Mouse (Mus musculus) embryonic facial prominence, embryonic 11.5 days (tissue): ENCODE measurements at regions not wholly inside any gene's neighbourhood (a gene's known extent, or its start where the extent isn't known, plus 50 kb on each side); places are given as distances from the start of the nearest gene placed in this dataset.
A peak's percentile ranks its signal among the peaks of the same experiment; 100 is the strongest.

ENCODE experiments used
- ATAC-seq: fragments of 200-750 bp; cut with Nextera tagmentation; replicated peaks from 2 replicates; pipeline ENCODE4 v1.8.0; 2017; ENCODE audit warnings: low read depth; ENCODE audit not compliant: insufficient number of reproducible peaks, low FRiP score, low TSS enrichment
- DNase-seq: peaks from one replicate; pipeline ENCODE4 v3.0.0-alpha.2; 2015; ENCODE audit warnings: low spot score
- H3K27ac ChIP-seq: fragments of 300-500 bp; sonication (generic); replicated peaks from 2 replicates; pipeline ENCODE4 v1.5.1; 2014; ENCODE audit warnings: mild to moderate bottlenecking, low read depth, low read length, control low read depth
- H3K27me3 ChIP-seq: fragments of 300-500 bp; sonication (generic); 2 replicates; pipeline ENCODE4 v1.6.1; 2014; ENCODE audit warnings: mild to moderate bottlenecking, low read length, moderate library complexity, mixed read lengths; ENCODE audit not compliant: control insufficient read depth, insufficient read depth
- H3K36me3 ChIP-seq: fragments of 300-500 bp; sonication (generic); replicated peaks from 2 replicates; pipeline ENCODE4 v1.6.1; 2014; ENCODE audit warnings: low read depth, mild to moderate bottlenecking, low read length, moderate library complexity, mixed read lengths; ENCODE audit not compliant: control insufficient read depth, insufficient read depth
- H3K4me1 ChIP-seq: fragments of 300-500 bp; sonication (generic); 2 replicates; pipeline ENCODE4 v1.6.1; 2014; ENCODE audit warnings: low read length, mixed read lengths; ENCODE audit not compliant: control insufficient read depth, insufficient read depth
- H3K4me2 ChIP-seq: fragments of 300-500 bp; sonication (generic); 2 replicates; pipeline ENCODE4 v1.6.1; 2014; ENCODE audit warnings: low read depth, mild to moderate bottlenecking, control low read depth, low read length, moderate library complexity
- H3K4me3 ChIP-seq: fragments of 300-500 bp; sonication (generic); 2 replicates; pipeline ENCODE4 v1.5.1; 2014; ENCODE audit warnings: low read depth, low read length, control low read depth
- H3K9ac ChIP-seq: fragments of 300-500 bp; sonication (generic); replicated peaks from 2 replicates; pipeline ENCODE4 v1.6.1; 2014; ENCODE audit warnings: mild to moderate bottlenecking, control low read depth, low read length
- H3K9me3 ChIP-seq: fragments of 300-500 bp; sonication (generic); replicated peaks from 2 replicates; pipeline ENCODE4 v1.6.1; 2016; ENCODE audit warnings: mild to moderate bottlenecking, low read length, inconsistent platforms, mixed read lengths; ENCODE audit not compliant: control insufficient read depth
- WGBS: fragments of 180-500 bp; shearing (Covaris S2); extraction: QIAGEN DNeasy Blood & Tissue Kit; methylation state at CpG from one replicate; pipeline ENCODE4 v1.1.7; 2014; 5-methylcytosine and 5-hydroxymethylcytosine counted together

DNA sequence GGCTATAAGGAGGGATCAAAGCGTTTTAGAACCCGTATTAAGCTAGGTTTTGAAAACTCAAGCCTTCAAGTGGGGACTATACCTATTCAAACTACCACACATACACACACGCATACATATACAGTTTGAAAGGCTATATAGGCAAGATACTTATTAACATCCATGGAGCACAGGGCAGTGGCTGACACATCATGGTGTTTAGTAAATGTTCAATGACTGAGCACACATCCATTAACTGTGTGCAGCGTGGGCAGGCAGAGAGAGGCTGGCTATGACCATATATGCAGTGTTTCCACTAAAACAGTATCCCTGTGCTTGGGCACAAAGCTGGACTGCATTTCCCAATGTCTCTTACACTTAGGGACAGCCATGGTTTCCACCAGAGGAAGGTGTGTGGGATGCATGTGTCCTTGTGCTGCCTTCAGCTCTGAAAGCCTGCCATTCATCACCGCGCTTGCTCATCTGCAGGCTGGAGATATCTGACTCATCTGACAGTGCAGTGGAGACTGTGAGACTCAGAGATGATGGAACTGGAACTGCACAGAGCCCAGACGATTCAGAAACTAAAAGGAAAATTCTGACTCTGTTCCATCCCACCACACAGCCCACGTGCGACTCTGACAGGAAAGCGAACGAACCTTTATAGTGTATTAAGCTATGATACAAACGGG, 124.6 kb upstream of the L3mbtl3 start:
- H3K9ac ChIP-seq, result no peak overlapping the region
- H3K27ac ChIP-seq, result no peak overlapping the region
- no peaks in the 10 kb centered on the region for H3K9me3 ChIP-seq
- ATAC-seq, result no peak
- no peak overlapping the region for H3K4me2 ChIP-seq
- no peaks in the 10 kb centered on the region for H3K27me3 ChIP-seq
- no peak overlapping the region for H3K4me3 ChIP-seq
- H3K4me1 ChIP-seq, result no peaks in the 10 kb centered on the region
- WGBS, result 91% methylated on average over 12 of the region's 12 CpGs
- DNase-seq, result no peak
- no peaks in the 10 kb centered on the region for H3K36me3 ChIP-seq

DNA sequence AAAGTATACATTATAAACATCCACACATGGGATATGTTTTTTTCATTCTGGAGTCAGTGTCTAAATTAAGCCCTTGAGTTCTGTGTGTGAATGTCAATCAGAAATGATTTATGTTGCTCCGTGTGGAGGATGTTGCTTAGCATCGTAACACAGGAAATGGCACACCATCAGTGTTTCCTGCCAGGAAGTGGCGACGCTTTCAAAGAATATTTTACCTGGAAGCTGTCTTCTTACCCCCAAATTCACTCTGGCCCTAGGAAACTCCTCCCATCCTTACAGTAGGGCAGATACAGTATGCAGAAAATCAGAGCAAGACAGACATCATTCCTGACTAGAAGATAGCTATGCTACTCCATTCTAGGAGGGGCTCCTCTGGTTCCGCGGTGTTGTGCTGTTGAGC, 145.1 kb upstream of the L3mbtl3 start:
- Histone ChIP-seq H3K27me3 (no peaks in the 10 kb centered on the region), H3K9ac (no peak overlapping the region), H3K4me1 (no peaks in the 10 kb centered on the region), H3K4me2 (no peak overlapping the region), H3K4me3 (no peak overlapping the region), H3K9me3 (no peaks in the 10 kb centered on the region), H3K27ac (no peak overlapping the region), H3K36me3 (no peaks in the 10 kb centered on the region)
- DNase-seq (no peak), ATAC-seq (no peak)
- 75% methylated on average over 6 of the region's 6 CpGs for WGBS

GRCm38 (mm10) chr10:26525848-26526546, 150.2 kb upstream of the L3mbtl3 start:
- no peak for DNase-seq
- Histone ChIP-seq H3K27me3 (no peaks in the 10 kb centered on the region), H3K36me3 (no peaks in the 10 kb centered on the region), H3K4me3 (no peak overlapping the region), H3K9me3 (no peaks in the 10 kb centered on the region), H3K4me1 (no peaks in the 10 kb centered on the region), H3K27ac (no peak overlapping the region), H3K4me2 (no peak overlapping the region), H3K9ac (no peak overlapping the region)
- ATAC-seq, result no peak
- WGBS, result 79% methylated on average over 4 of the region's 4 CpGs

- no peak overlapping the region for H3K4me2 ChIP-seq
- H3K9ac ChIP-seq, result no peak overlapping the region
- H3K27me3 ChIP-seq, result no peaks in the 10 kb centered on the region
- no peak overlapping the region for H3K4me3 ChIP-seq
- DNase-seq, result no peak
- no peaks in the 10 kb centered on the region for H3K4me1 ChIP-seq
- no peaks in the 10 kb centered on the region for H3K36me3 ChIP-seq
- H3K27ac ChIP-seq, result no peak overlapping the region
- no peak for ATAC-seq
- H3K9me3 ChIP-seq, result no peaks in the 10 kb centered on the region
Measured at GRCm38 (mm10) chr10:26540189-26540588, 164.4 kb upstream of the L3mbtl3 start.

- Histone ChIP-seq H3K9me3 (no peaks in the 10 kb centered on the region), H3K9ac (no peak overlapping the region), H3K27me3 (no peaks in the 10 kb centered on the region), H3K36me3 (no peaks in the 10 kb centered on the region), H3K4me1 (no peaks in the 10 kb centered on the region), H3K27ac (no peak overlapping the region), H3K4me2 (no peak overlapping the region), H3K4me3 (no peak overlapping the region)
- WGBS, result 82% methylated on average over 1 of the region's 1 CpGs
- DNase-seq (no peak), ATAC-seq (no peak)
Measured at GRCm38 (mm10) chr10:26544061-26544460, 168.3 kb upstream of the L3mbtl3 start.

DNA sequence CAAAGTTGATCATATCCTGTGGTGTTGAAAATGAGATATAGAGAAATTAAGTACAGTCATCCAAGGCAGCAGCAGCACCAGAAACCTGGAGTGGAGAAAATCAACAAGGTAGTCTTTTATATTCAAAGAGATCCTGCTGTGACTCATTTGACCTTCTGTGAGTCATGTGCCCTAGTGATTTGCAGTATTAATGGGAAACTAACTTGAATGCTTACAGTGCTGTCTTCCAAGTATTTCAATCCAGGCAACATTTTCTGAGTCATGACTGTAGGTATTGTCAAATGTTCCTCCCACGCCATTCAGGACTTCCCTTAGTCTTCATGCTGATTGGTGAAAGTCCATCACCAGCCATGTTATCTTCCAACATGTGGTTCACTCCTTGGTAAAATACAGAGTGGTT, 169.0 kb upstream of the L3mbtl3 start:
- WGBS, result 78% methylated on average over 1 of the region's 1 CpGs
- Histone ChIP-seq H3K36me3 (no peaks in the 10 kb centered on the region), H3K4me3 (no peak overlapping the region), H3K4me2 (no peak overlapping the region), H3K27me3 (no peaks in the 10 kb centered on the region), H3K27ac (no peak overlapping the region), H3K9me3 (no peaks in the 10 kb centered on the region), H3K4me1 (no peaks in the 10 kb centered on the region), H3K9ac (no peak overlapping the region)
- DNase-seq (no peak), ATAC-seq (no peak)

DNA sequence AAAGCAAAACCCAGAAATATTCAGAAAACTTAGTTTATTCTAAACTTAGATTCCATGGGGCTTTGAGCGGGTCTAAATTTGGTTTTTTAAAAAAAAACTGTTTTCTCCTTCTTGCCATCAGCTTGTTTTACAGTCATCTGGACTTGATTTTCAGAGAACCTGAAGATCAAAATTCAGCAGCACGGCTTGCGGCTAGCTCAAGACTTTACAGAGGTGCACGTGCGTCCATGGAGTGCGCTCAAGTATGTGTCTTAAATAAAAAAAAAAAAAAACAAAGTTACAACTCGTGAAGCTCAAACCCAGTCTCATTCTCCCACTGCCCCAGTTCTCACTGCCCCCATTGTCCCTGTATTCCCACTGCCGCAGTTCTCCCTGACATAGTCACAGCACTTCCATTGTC, 180.5 kb upstream of the L3mbtl3 start:
- no peak overlapping the region for H3K4me2 ChIP-seq
- peak; percentile 60 for DNase-seq
- ATAC-seq, result no peak
- H3K36me3 ChIP-seq, result no peaks in the 10 kb centered on the region
- no peak overlapping the region for H3K4me3 ChIP-seq
- no peaks in the 10 kb centered on the region for H3K27me3 ChIP-seq
- H3K9ac ChIP-seq, result no peak overlapping the region
- H3K9me3 ChIP-seq, result no peaks in the 10 kb centered on the region
- 59% methylated on average over 8 of the region's 8 CpGs for WGBS
- no peak overlapping the region for H3K27ac ChIP-seq
- no peaks in the 10 kb centered on the region for H3K4me1 ChIP-seq

DNA sequence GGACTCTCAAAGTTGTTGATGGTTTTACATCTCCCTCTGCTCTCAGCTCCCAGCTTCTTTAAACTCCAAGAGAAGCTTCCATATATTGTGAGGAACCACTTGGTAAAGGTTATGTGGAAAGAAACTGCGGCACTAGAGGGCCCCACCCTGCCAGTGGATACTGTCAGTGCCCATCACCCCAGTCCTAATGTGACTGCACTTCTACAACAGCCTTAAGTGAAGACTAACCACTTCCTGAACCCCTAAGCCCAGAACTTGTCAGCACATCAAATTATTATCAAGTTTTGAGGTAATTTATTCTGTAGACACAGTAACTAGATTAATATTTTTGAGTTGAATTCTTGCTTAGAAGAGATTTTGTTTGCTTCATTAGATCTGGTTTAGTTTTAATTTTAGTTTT, 182.3 kb upstream of the L3mbtl3 start:
- no peak overlapping the region for H3K4me3 ChIP-seq
- DNase-seq (no peak), ATAC-seq (no peak)
- no peaks in the 10 kb centered on the region for H3K4me1 ChIP-seq
- H3K9me3 ChIP-seq, result no peaks in the 10 kb centered on the region
- H3K27ac ChIP-seq, result no peak overlapping the region
- H3K9ac ChIP-seq, result no peak overlapping the region
- H3K4me2 ChIP-seq, result no peak overlapping the region
- H3K27me3 ChIP-seq, result no peaks in the 10 kb centered on the region
- WGBS, result 67% methylated on average over 1 of the region's 1 CpGs
- no peaks in the 10 kb centered on the region for H3K36me3 ChIP-seq
